Mouse (Mus musculus) E14TG2a.4 (cell line): Measurements from ENCODE around the gene Lce1c.
A peak's percentile ranks its signal among the peaks of the same experiment; 100 is the strongest.
"Not testable (repeated sequence)": the region's sequence is repeated elsewhere in the genome, so short reads cannot be mapped to it uniquely, and the experiment has no call there.

Experiments used
- H3K27me3 ChIP-seq: 2 replicates; pipeline ENCODE4 v1.6.1; 2014; ENCODE audit warnings: low read length, control low read depth; ENCODE audit not compliant: insufficient read depth
- H3K36me3 ChIP-seq: 2 replicates; pipeline ENCODE4 v1.6.1; 2014; ENCODE audit warnings: low read length, control low read depth; ENCODE audit not compliant: insufficient read depth
- H3K4me1 ChIP-seq: replicated peaks from 2 replicates; pipeline ENCODE4 v1.6.1; 2014; ENCODE audit warnings: low read depth, low read length, control low read depth
- H3K4me3 ChIP-seq: replicated peaks from 2 replicates; pipeline ENCODE4 v1.5.1; 2014; ENCODE audit warnings: mild to moderate bottlenecking, low read length
- H3K9me3 ChIP-seq: 2 replicates; pipeline ENCODE4 v1.6.1; 2014; ENCODE audit warnings: low read length, control low read depth
- CTCF ChIP-seq: conservative IDR thresholded peaks from 2 replicates; pipeline ENCODE4 v1.5.1; 2014; ENCODE audit warnings: low read length
- NANOG ChIP-seq: IDR thresholded peaks from 2 replicates; pipeline ENCODE4 v1.6.1; 2014; ENCODE audit warnings: borderline replicate concordance, low read length, mixed read lengths
- POU5F1 ChIP-seq: IDR thresholded peaks from 2 replicates; pipeline ENCODE4 v1.6.1; 2014; ENCODE audit warnings: low read length, borderline replicate concordance

Lce1c gene

GRCm38 (mm10) chr3:92678947-92679346 lies at the start of gene Lce1c:
Lce1c (plus strand) TSS chr3:92679247.
- TF ChIP-seq CTCF, result no peak
- no peak for TF ChIP-seq NANOG
- no peak for TF ChIP-seq POU5F1
- H3K4me1 ChIP-seq, result peaks cover 4% of the 10 kb centered on the region; the same call in 1 of the 2 replicates
- no peaks in the 10 kb centered on the region for H3K9me3 ChIP-seq
- no peak within 1 kb of the TSS for H3K4me3 ChIP-seq
- no peaks in the 10 kb centered on the region for H3K36me3 ChIP-seq
- H3K27me3 ChIP-seq, result no peaks in the 10 kb centered on the region

- H3K4me1 ChIP-seq, result no peaks in the 10 kb centered on the region
- TF ChIP-seq CTCF (no peak), NANOG (no peak), POU5F1 (no peak)
Observed at GRCm38 (mm10) chr3:92637745-92638652, 41.0 kb upstream of the Lce1c start.

GRCm38 (mm10) chr3:92638653-92638991 lies 40.4 kb upstream of the Lce1c start:
- TF ChIP-seq POU5F1 (no peak), NANOG (no peak), CTCF (no peak)
- Histone ChIP-seq H3K4me3 (no peak overlapping the region), H3K9me3 (peaks cover 6% of the 10 kb centered on the region; the same call in 1 of the 2 replicates), H3K4me1 (no peaks in the 10 kb centered on the region), H3K36me3 (no peaks in the 10 kb centered on the region), H3K27me3 (no peaks in the 10 kb centered on the region)

More at GRCm38 (mm10) chr3:92637745-92638652, 41.0 kb upstream of the Lce1c start:
- Histone ChIP-seq H3K36me3 (no peaks in the 10 kb centered on the region), H3K4me3 (no peak overlapping the region), H3K9me3 (peaks cover 6% of the 10 kb centered on the region; the same call in 1 of the 2 replicates), H3K27me3 (no peaks in the 10 kb centered on the region)

DNA sequence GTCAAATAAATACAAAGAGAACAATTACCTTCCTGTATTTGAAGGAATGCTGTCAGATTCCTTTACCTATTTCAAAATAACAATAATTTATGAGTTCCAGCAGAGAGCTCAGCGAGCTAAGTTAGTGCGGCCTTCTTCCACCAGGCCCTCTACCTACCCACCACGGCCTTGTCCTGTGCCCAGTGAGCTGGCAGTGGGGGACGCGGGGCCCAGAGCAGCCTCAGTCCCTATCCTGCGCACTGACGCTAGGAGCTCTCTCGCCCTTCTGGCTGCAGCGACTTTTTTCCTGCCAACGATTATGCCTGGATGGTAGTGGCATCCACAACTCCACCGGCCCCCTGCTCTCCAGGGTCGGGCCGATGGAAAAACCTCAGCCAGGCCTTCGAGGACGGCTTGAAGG lies 39.2 kb upstream of the Lce1c start:
- no peaks in the 10 kb centered on the region for H3K27me3 ChIP-seq
- peaks cover 6% of the 10 kb centered on the region; the same call in 1 of the 2 replicates for H3K9me3 ChIP-seq
- no peaks in the 10 kb centered on the region for H3K36me3 ChIP-seq
- H3K4me1 ChIP-seq, result no peaks in the 10 kb centered on the region
- no peak for TF ChIP-seq POU5F1
- no peak for TF ChIP-seq CTCF
- H3K4me3 ChIP-seq, result no peak overlapping the region

GRCm38 (mm10) chr3:92648207-92648606 lies 30.8 kb upstream of the Lce1c start, which contains the start of gene Lce1a1:
Lce1a1 (minus strand) TSS chr3:92648307.
- Histone ChIP-seq H3K4me1 (no peaks in the 10 kb centered on the region), H3K36me3 (no peaks in the 10 kb centered on the region), H3K9me3 (no peaks in the 10 kb centered on the region), H3K27me3 (no peaks in the 10 kb centered on the region), H3K4me3 (no peak within 1 kb of the TSS)
- TF ChIP-seq CTCF (no peak), NANOG (no peak), POU5F1 (no peak)

- no peaks in the 10 kb centered on the region for H3K4me1 ChIP-seq
- H3K4me3 ChIP-seq, result no peak within 1 kb of the TSS
- no peaks in the 10 kb centered on the region for H3K9me3 ChIP-seq
- TF ChIP-seq NANOG (no peak), POU5F1 (no peak), CTCF (no peak)
- no peaks in the 10 kb centered on the region for H3K36me3 ChIP-seq
- H3K27me3 ChIP-seq, result no peaks in the 10 kb centered on the region
Observed at GRCm38 (mm10) chr3:92656826-92657225, 22.2 kb upstream of the Lce1c start, which contains the start of gene Lce1b. Lce1b (minus strand) TSS chr3:92656926.

GRCm38 (mm10) chr3:92670215-92670614 lies 8.8 kb upstream of the Lce1c start, which contains the start of gene Lce1a2:
Lce1a2 (minus strand) TSS chr3:92670315.
- Histone ChIP-seq H3K4me3 (no peak within 1 kb of the TSS), H3K27me3 (no peaks in the 10 kb centered on the region), H3K4me1 (no peaks in the 10 kb centered on the region), H3K36me3 (no peaks in the 10 kb centered on the region), H3K9me3 (no peaks in the 10 kb centered on the region)
- no peak for TF ChIP-seq NANOG
- TF ChIP-seq POU5F1, result no peak
- no peak for TF ChIP-seq CTCF

GRCm38 (mm10) chr3:92687110-92687509 lies 8.1 kb downstream of the Lce1c start, which contains the start of gene Lce1d:
Lce1d (minus strand) TSS chr3:92687210.
- Histone ChIP-seq H3K27me3 (peaks cover 15% of the 10 kb centered on the region), H3K4me3 (no peak within 1 kb of the TSS), H3K4me1 (peaks cover 4% of the 10 kb centered on the region; the same call in 1 of the 2 replicates), H3K36me3 (no peaks in the 10 kb centered on the region), H3K9me3 (no peaks in the 10 kb centered on the region)
- TF ChIP-seq POU5F1 (no peak), NANOG (no peak), CTCF (no peak)

GRCm38 (mm10) chr3:92689154-92689553 lies 10.1 kb downstream of the Lce1c start:
- H3K4me3 ChIP-seq, result peak overlapping the region; percentile 48; the same call in 1 of the 2 replicates
- not testable (repeated sequence) for H3K36me3 ChIP-seq, H3K4me1 ChIP-seq, H3K9me3 ChIP-seq
- peaks cover 15% of the 10 kb centered on the region for H3K27me3 ChIP-seq
